Mouse (Mus musculus) ES-E14 (cell line): ENCODE measurements around the gene Hbq1b.

Experiments used
- CHD2 ChIP-seq: IDR thresholded peaks from 2 replicates; pipeline ENCODE4 v1.6.1; 2014; ENCODE audit warnings: mild to moderate bottlenecking, low read depth, low read length, inconsistent platforms
- HCFC1 ChIP-seq: IDR thresholded peaks from 2 replicates; pipeline ENCODE4 v1.6.1; 2012; ENCODE audit warnings: low read length, inconsistent platforms, borderline replicate concordance; ENCODE audit not compliant: insufficient read depth
- MAFK ChIP-seq: IDR thresholded peaks from 2 replicates; pipeline ENCODE4 v1.6.1; 2014; ENCODE audit warnings: mild to moderate bottlenecking, low read depth, low read length, inconsistent platforms; ENCODE audit not compliant: insufficient read depth
- ZC3H11A ChIP-seq: IDR thresholded peaks from 2 replicates; pipeline ENCODE4 v1.6.1; 2012; ENCODE audit warnings: low read depth, mild to moderate bottlenecking, inconsistent platforms, low read length, borderline replicate concordance

DNA sequence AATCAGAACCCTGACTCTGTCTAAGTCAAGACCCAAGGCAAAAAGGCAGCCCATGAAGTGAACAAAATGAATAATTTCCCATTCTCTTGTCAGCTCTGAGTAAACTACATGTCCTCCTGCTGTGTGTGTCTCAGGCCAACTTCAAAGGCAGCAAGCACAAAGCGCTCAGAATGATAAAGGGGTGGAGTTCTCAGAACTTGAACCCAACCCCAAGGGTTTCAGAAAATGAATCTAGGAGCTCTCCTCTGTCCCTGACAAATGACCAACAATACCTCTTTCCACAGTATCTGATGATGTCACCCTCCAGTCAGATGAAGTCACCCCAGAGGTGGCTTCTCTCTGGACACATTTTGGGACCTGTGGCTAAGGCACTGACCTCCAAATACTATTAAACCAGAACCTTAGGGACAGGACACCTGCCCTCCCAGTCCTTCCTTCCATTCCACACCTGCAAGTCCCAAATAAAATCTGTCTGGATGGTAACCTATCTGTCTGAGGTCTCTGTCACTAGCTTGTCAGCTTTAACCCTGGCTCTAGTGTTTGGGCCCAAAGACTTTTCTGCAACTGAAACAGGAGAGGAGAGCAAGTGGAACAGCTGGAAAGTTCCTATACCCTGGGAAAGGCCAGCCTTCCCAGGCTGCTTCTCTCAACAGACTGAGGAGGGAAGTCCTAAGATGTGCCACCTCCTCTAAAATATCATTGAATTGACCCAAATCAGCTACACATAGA lies 5.2 kb upstream of the Hbq1b start:
- TF ChIP-seq MAFK (no peak), HCFC1 (no peak), CHD2 (no peak), ZC3H11A (no peak)
